Mouse (Mus musculus) forebrain, embryonic 15.5 days (tissue): ENCODE data around the gene Itga3. TPM values are rescaled to one million over a fixed set of nuclear protein-coding genes. Genes with fewer than 3 reads are reported as not detected.

ENCODE experiments used
- ATAC-seq: fragments of 200-750 bp; cut with Nextera tagmentation; replicated peaks from 2 replicates; pipeline ENCODE4 v1.8.0; 2017; ENCODE audit warnings: mild to moderate bottlenecking, moderate TSS enrichment, moderate library complexity
- H3K27ac ChIP-seq: fragments of 300-500 bp; sonication (generic); replicated peaks from 2 replicates; pipeline ENCODE4 v1.5.1; 2015; ENCODE audit warnings: mild to moderate bottlenecking, inconsistent platforms
- H3K27me3 ChIP-seq: fragments of 300-500 bp; sonication (generic); 2 replicates; pipeline ENCODE4 v1.6.1; 2015; ENCODE audit warnings: inconsistent platforms
- H3K36me3 ChIP-seq: fragments of 300-500 bp; sonication (generic); 2 replicates; pipeline ENCODE4 v1.6.1; 2015; ENCODE audit warnings: mild to moderate bottlenecking, inconsistent platforms
- H3K4me1 ChIP-seq: fragments of 300-500 bp; sonication (generic); 2 replicates; pipeline ENCODE4 v1.6.1; 2015; ENCODE audit warnings: inconsistent platforms
- H3K4me2 ChIP-seq: fragments of 300-500 bp; sonication (generic); replicated peaks from 2 replicates; pipeline ENCODE4 v1.6.1; 2015; ENCODE audit warnings: mild to moderate bottlenecking, inconsistent platforms
- H3K4me3 ChIP-seq: fragments of 300-500 bp; sonication (generic); 2 replicates; pipeline ENCODE4 v1.5.1; 2015; ENCODE audit warnings: mild to moderate bottlenecking, inconsistent platforms
- H3K9ac ChIP-seq: fragments of 300-500 bp; sonication (generic); replicated peaks from 2 replicates; pipeline ENCODE4 v1.6.1; 2015; ENCODE audit warnings: mild to moderate bottlenecking, inconsistent platforms
- H3K9me3 ChIP-seq: fragments of 300-500 bp; sonication (generic); 2 replicates; pipeline ENCODE4 v1.6.1; 2016; ENCODE audit warnings: inconsistent platforms
- WGBS: fragments of 180-500 bp; shearing (Covaris S2); methylation state at CpG from one replicate; pipeline ENCODE4 v1.1.7; 2015; ENCODE audit warnings: mixed read lengths; 5-methylcytosine and 5-hydroxymethylcytosine counted together
- polyA plus RNA-seq: library from polyadenylated mRNA; unstranded; fragments of >200 nt; fragmentation: Nextera tagmentation; extraction: Ambion mirVana; gene quantifications from 2 replicates; pipeline ENCODE4 v1.2.1, GENCODE M21; 2015

Gene Itga3
- polyA plus RNA-seq, 1 experiment from 2014 or later = 6.9 TPM

- Histone ChIP-seq H3K9ac (no peak overlapping the region), H3K27me3 (no peaks in the 10 kb centered on the region), H3K4me2 (no peak overlapping the region), H3K9me3 (no peaks in the 10 kb centered on the region), H3K36me3 (peaks cover 46% of the 10 kb centered on the region), H3K27ac (peak overlapping the region; percentile 82), H3K4me1 (peaks cover 56% of the 10 kb centered on the region), H3K4me3 (no peak overlapping the region)
- WGBS = 54% methylated on average over 6 of the region's 6 CpGs
- no peak for ATAC-seq
Observed at GRCm38 (mm10) chr11:95004937-95005198, 71.7 kb downstream of the Itga3 start.

GRCm38 (mm10) chr11:95004136-95004936 is 72.3 kb downstream of the Itga3 start:
- peaks cover 54% of the 10 kb centered on the region for H3K4me1 ChIP-seq
- no peak overlapping the region for H3K9ac ChIP-seq
- no peaks in the 10 kb centered on the region for H3K9me3 ChIP-seq
- H3K36me3 ChIP-seq = peaks cover 51% of the 10 kb centered on the region
- H3K4me2 ChIP-seq = no peak overlapping the region
- no peak for ATAC-seq
- no peak overlapping the region for H3K4me3 ChIP-seq
- peak overlapping the region; percentile 82 for H3K27ac ChIP-seq
- 85% methylated on average over 12 of the region's 12 CpGs for WGBS
- no peaks in the 10 kb centered on the region for H3K27me3 ChIP-seq

DNA sequence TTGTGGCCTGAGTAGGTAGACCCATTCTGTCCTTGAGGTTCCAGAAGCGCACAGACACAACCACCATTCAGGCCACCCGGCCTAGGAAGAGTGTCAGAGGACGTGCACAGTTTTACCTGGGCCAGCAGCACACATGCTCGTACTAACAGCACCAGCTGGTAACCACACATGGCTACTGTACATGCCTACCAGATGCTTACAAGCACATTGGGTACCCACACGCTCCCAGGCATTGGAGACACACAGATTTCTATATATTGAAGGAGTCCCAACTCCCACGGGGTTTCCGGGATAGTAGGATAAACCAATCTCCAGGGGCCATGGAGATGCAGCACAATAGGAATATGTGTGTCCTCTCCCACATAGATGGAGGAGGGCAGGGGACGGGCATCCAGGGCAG is 73.9 kb downstream of the Itga3 start:
- no peak overlapping the region for H3K9ac ChIP-seq
- H3K27me3 ChIP-seq = no peaks in the 10 kb centered on the region
- ATAC-seq = no peak
- no peak overlapping the region for H3K4me3 ChIP-seq
- WGBS = 92% methylated on average over 8 of the region's 8 CpGs
- H3K4me2 ChIP-seq = no peak overlapping the region
- no peaks in the 10 kb centered on the region for H3K9me3 ChIP-seq
- H3K27ac ChIP-seq = no peak overlapping the region
- H3K36me3 ChIP-seq = peaks cover 63% of the 10 kb centered on the region
- H3K4me1 ChIP-seq = peaks cover 52% of the 10 kb centered on the region

GRCm38 (mm10) chr11:95001584-95002347 is 74.8 kb downstream of the Itga3 start:
- Histone ChIP-seq H3K36me3 (peaks cover 71% of the 10 kb centered on the region), H3K4me1 (peaks cover 52% of the 10 kb centered on the region)
- WGBS = 88% methylated on average over 21 of the region's 21 CpGs

DNA sequence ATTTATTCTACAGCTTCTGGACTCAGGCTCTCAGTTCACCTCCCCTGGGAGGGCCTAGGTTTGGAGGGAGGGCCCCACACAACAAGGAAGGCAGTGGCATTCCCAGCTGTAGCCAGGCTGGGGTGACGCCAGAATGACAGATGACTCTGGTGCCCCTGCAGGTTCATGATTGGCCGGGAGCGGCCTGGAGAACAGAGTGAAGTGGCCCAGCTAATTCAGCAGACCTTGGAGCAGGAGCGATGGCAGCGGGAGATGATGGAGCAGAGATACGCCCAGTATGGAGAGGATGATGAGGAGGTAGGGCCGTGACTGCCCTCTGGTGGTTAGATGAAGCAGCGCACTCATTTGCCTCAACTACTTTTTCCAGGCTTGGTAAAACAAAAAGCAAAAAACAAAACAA is 75.5 kb downstream of the Itga3 start:
- Histone ChIP-seq H3K27me3 (no peaks in the 10 kb centered on the region), H3K4me1 (peaks cover 52% of the 10 kb centered on the region), H3K27ac (peak overlapping the region; percentile 36), H3K9me3 (no peaks in the 10 kb centered on the region), H3K36me3 (peaks cover 77% of the 10 kb centered on the region), H3K4me3 (no peak overlapping the region), H3K4me2 (no peak overlapping the region), H3K9ac (no peak overlapping the region)
- 2% methylated on average over 8 of the region's 8 CpGs for WGBS
- peak; percentile 49 for ATAC-seq

More at GRCm38 (mm10) chr11:95001584-95002347, 74.8 kb downstream of the Itga3 start:
- Histone ChIP-seq H3K27ac (no peak overlapping the region), H3K9ac (no peak overlapping the region), H3K4me2 (no peak overlapping the region), H3K27me3 (no peaks in the 10 kb centered on the region), H3K4me3 (no peak overlapping the region), H3K9me3 (no peaks in the 10 kb centered on the region)
- ATAC-seq = no peak

- ATAC-seq = 0 out of 2 replicates have a peak, but pooled peaks have one; percentile 0
Observed at GRCm38 (mm10) chr11:95000548-95000947, 76.1 kb downstream of the Itga3 start.

DNA sequence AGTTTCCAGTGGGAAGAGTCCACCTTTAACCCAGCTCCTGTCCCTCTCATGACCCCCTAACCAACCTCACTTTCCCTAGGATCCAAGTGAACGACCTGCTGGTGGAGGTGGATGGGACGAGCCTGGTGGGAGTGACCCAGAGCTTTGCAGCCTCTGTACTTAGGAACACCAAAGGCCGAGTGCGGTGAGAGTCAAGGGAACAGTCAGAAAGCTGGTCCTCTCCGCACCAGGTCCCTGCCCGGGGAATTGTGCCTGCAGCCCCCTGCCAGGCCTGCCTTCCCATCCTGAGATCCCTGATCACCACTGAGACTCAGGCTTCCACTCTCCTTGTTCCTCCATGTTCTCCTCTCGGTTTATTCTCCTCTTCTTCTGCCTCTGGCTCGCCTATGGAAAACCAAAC is 76.5 kb downstream of the Itga3 start:
- H3K27ac ChIP-seq = peak overlapping the region; percentile 36; the same call in 1 of the 2 replicates
- peaks cover 55% of the 10 kb centered on the region for H3K4me1 ChIP-seq
- WGBS = 80% methylated on average over 8 of the region's 8 CpGs
- H3K27me3 ChIP-seq = no peaks in the 10 kb centered on the region
- 0 out of 2 replicates have a peak overlapping the region, but pooled peaks have one; percentile 12 for H3K9ac ChIP-seq
- H3K36me3 ChIP-seq = peaks cover 70% of the 10 kb centered on the region
- ATAC-seq = no peak
- H3K4me2 ChIP-seq = no peak overlapping the region
- H3K9me3 ChIP-seq = no peaks in the 10 kb centered on the region
- no peak overlapping the region for H3K4me3 ChIP-seq

More at GRCm38 (mm10) chr11:95000548-95000947, 76.1 kb downstream of the Itga3 start:
- H3K27ac ChIP-seq = peak overlapping the region; percentile 36
- H3K4me2 ChIP-seq = no peak overlapping the region
- H3K4me3 ChIP-seq = no peak overlapping the region
- peak overlapping the region; percentile 12; the same call in 1 of the 2 replicates for H3K9ac ChIP-seq
- H3K4me1 ChIP-seq = peaks cover 52% of the 10 kb centered on the region
- H3K36me3 ChIP-seq = peaks cover 73% of the 10 kb centered on the region
- no peaks in the 10 kb centered on the region for H3K27me3 ChIP-seq
- no peaks in the 10 kb centered on the region for H3K9me3 ChIP-seq
- 41% methylated on average over 4 of the region's 4 CpGs for WGBS

DNA sequence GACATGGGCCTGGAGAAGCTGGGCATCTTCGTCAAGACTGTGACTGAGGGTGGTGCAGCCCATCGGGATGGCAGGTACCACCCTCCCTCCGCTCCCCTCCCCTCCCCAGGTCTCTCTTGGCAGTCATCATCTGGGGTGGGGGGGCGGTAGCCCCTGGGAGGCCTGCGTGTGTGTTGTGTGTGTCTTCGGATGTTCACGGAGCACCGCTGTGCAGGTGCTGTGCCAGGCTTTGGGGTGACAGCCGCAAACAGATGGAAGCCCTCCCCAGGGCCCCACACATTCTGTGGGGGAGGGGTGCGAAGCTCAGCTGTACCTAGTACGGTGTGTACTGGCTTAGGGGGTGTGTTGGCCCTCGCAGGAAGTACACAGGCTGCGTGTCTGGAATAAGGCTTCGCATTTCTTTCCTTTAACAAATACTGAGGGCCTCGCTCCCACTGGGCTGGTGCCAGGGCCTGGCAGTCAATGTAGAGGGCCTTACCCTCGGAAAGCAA is 78.5 kb downstream of the Itga3 start:
- Histone ChIP-seq H3K27ac (peak overlapping the region; percentile 56), H3K36me3 (peaks cover 59% of the 10 kb centered on the region), H3K4me1 (peaks cover 70% of the 10 kb centered on the region), H3K9me3 (no peaks in the 10 kb centered on the region), H3K4me2 (0 out of 2 replicates have a peak overlapping the region, but pooled peaks have one; percentile 6), H3K4me3 (no peak overlapping the region), H3K9ac (no peak overlapping the region), H3K27me3 (no peaks in the 10 kb centered on the region)
- peak; percentile 39 for ATAC-seq
- 61% methylated on average over 16 of the region's 16 CpGs for WGBS

DNA sequence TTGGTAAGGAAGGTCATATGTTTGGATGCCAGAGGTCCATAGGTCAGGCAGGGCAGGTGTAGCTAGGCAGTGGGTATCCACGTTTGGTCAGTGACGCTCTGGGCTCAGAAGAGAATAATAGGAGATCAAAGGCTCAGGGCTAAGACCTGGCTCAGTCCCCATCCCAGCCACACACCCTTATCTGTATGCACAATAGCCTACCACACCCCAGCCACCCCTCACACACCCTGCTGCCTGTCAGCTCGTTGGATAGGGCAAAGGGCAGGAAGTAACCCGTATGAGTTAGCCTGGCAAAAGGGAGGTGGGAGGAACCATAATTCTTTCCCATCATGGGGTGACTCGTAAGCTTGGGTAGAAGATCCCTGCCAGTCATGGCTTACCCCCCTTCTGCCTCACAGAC is 79.0 kb downstream of the Itga3 start:
- Histone ChIP-seq H3K4me1 (peaks cover 75% of the 10 kb centered on the region), H3K9ac (no peak overlapping the region)
- no peak for ATAC-seq

DNA sequence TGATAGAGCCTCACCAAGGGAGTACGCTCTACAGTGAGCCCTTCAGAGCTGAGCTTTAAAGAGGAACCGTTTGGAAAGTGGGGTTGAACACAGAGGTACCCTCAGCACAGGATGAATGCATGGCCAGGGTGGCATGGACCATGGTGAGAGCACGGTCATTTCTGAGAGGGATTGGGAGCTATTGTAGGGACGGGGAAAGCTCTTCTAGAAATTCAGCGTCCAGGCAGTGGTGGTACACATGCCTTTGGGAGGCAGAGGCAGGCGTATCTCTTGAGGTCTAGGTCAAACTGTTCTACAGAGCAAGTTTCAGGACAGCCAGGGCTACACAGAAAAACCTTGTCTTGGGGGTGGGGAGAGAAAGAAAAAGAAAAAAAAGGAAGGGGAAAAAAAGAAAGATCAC is 79.6 kb downstream of the Itga3 start:
- peaks cover 80% of the 10 kb centered on the region for H3K4me1 ChIP-seq
- no peak overlapping the region for H3K4me3 ChIP-seq
- peaks cover 48% of the 10 kb centered on the region for H3K36me3 ChIP-seq
- H3K9ac ChIP-seq = no peak overlapping the region
- no peak overlapping the region for H3K27ac ChIP-seq
- ATAC-seq = no peak
- H3K27me3 ChIP-seq = no peaks in the 10 kb centered on the region
- H3K9me3 ChIP-seq = no peaks in the 10 kb centered on the region
- 93% methylated on average over 6 of the region's 6 CpGs for whole genome bisulfite sequencing
- H3K4me2 ChIP-seq = no peak overlapping the region

More for the DNA sequence above, 79.0 kb downstream of the Itga3 start:
- Histone ChIP-seq H3K4me3 (no peak overlapping the region), H3K9me3 (no peaks in the 10 kb centered on the region), H3K4me2 (no peak overlapping the region), H3K27me3 (no peaks in the 10 kb centered on the region), H3K27ac (peak overlapping the region; percentile 56), H3K36me3 (peaks cover 54% of the 10 kb centered on the region)
- WGBS = 60% methylated on average over 5 of the region's 5 CpGs

DNA sequence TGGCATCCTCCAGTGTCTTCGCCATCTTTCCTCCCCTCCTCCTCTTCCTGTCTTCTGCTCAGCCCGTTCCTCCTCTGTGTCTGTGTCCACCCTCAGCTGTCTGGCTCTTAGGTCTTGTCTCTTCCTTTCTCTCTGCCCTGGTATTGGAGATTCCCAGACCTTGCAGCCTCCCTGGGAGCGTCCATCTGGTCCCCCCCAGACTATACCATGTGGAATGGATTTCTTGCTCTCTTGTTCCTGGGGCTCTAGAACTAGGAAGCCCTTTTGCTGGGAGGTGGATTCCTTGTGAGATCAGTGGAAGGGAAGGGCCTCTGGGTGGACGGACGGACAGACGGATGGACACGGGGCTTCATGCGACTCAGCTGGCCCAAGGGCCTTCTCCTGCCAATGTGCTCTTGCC is 80.5 kb downstream of the Itga3 start:
- Histone ChIP-seq H3K36me3 (peaks cover 41% of the 10 kb centered on the region), H3K9me3 (no peaks in the 10 kb centered on the region), H3K4me1 (peaks cover 80% of the 10 kb centered on the region), H3K9ac (0 out of 2 replicates have a peak overlapping the region, but pooled peaks have one; percentile 97), H3K4me3 (no peak overlapping the region), H3K27ac (no peak overlapping the region), H3K27me3 (no peaks in the 10 kb centered on the region), H3K4me2 (peak overlapping the region; percentile 96)
- ATAC-seq = no peak
- WGBS = 83% methylated on average over 8 of the region's 8 CpGs
